Mouse (Mus musculus) left cerebral cortex, adult 11 months (tissue): ENCODE measurements around the gene Phactr4.

Experiments
- DNase-seq: peaks from one replicate; pipeline ENCODE4 v3.0.0; 2022; ENCODE audit warnings: low spot score

The Phactr4 gene

GRCm38 (mm10) chr4:132329835-132330354 is 92.4 kb downstream of the Phactr4 start:
- DNase-seq: no peak

GRCm38 (mm10) chr4:132329115-132329834 is 93.0 kb downstream of the Phactr4 start, which contains the start of gene Trnau1ap:
TSS of gene Trnau1ap (minus strand) at chr4:132329538.
- DNase-seq: peak; percentile 69

GRCm38 (mm10) chr4:132328391-132328982 is 93.8 kb downstream of the Phactr4 start:
- no peak for DNase-seq

GRCm38 (mm10) chr4:132326481-132326880 is 95.8 kb downstream of the Phactr4 start:
- no peak for DNase-seq

DNA sequence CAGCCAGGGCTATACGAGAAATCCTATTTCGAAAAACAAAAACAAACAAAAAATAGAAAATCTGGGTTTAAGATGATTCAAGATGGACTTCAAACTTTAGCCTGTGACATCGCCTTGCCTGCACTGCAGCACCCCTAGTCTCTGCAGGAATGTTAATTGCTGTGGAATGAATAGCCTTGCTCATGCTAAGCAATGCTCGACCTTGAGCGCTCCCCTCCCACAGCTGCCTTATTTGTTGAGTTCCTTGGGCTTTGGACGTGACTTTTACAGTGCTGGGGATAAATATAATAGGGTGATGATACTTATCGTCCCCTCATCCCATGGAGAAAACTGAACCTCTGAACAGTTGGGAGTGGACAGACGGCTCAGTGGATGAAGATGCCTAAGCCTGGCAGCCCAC is 106.6 kb downstream of the Phactr4 start:
- DNase-seq: no peak

- DNase-seq: no peak
These were observed 109.7 kb downstream of the Phactr4 start for GRCm38 (mm10) chr4:132312627-132313026.

GRCm38 (mm10) chr4:132311801-132312200 is 110.5 kb downstream of the Phactr4 start:
- DNase-seq: no peak

GRCm38 (mm10) chr4:132311209-132311608 is 111.1 kb downstream of the Phactr4 start:
- DNase-seq: no peak

DNA sequence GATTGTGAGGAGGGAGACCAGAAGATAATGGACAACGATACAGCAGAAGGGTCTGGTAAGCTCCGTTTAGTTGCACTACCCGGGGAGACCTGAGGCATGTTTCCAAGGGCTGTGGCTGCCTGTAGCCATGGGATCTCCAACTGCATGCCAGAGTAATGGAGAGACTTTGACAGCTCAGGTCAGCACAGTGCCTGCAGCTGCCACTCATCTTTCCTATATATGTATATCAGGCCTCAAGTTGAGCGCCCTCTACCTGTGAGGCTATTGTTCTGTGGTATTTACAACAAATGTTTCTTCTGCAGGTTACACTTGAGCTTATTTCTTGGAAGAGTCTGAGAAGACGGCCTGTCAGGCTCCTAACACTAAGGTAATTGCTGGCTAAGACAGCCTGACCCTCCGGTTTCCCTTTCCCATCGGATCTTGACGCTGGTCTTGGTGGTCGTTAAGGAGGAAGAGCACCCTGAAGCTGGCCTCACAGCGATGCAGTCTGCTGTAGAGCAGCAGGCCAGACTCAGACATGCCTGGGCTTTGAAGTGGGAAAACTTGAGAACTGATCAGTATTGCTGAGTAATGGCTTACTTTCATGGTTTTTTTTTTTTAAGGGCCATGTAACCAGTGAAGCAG is 112.3 kb downstream of the Phactr4 start:
- no peak for DNase-seq

GRCm38 (mm10) chr4:132309140-132309848 is 113.0 kb downstream of the Phactr4 start:
- no peak for DNase-seq

- DNase-seq: peak; percentile 91
These were observed 113.7 kb downstream of the Phactr4 start for GRCm38 (mm10) chr4:132308437-132309139.

GRCm38 (mm10) chr4:132306004-132306403 is 116.3 kb downstream of the Phactr4 start:
- DNase-seq: no peak
